Mouse (Mus musculus): ENCODE measurements around the gene Dock6. TPM values are rescaled to one million over a fixed set of nuclear protein-coding genes. Genes with fewer than 3 reads are reported as not detected.

The Dock6 gene
- polyA plus RNA-seq, 1 experiment, result 12.1 TPM

- no peaks in the 10 kb centered on the region for H3K27me3 ChIP-seq (ENCODE audit: control insufficient read depth, insufficient read depth, insufficient read length)
- TF ChIP-seq FOSL1 (IDR thresholded peaks at IDR 0.05; ENCODE audit: insufficient read depth, low read length, poor library complexity, severe bottlenecking) (peak; percentile 92), CEBPB (IDR thresholded peaks at IDR 0.05; ENCODE audit: low read depth) (no peak), MYOG (IDR thresholded peaks at IDR 0.05; ENCODE audit: control insufficient read depth, extremely low read depth, insufficient read length) (no peak), MAX (IDR thresholded peaks at IDR 0.05) (peak; percentile 73), MYOD1 (IDR thresholded peaks at IDR 0.05; ENCODE audit: control insufficient read depth, insufficient read length, low read depth) (peak; percentile 9), USF1 (IDR thresholded peaks at IDR 0.05; ENCODE audit: low read depth) (no peak), CTCF (IDR thresholded peaks at IDR 0.05; ENCODE audit: control insufficient read depth, insufficient read depth, insufficient read length) (peak; percentile 88)
- H3K79me3 ChIP-seq (ENCODE audit: low read depth), result peaks cover 1% of the 10 kb centered on the region
- peak overlapping the region; percentile 44 for H3ac ChIP-seq (ENCODE audit: control insufficient read depth, insufficient read length, low read depth)
- peaks cover 4% of the 10 kb centered on the region for H3K36me3 ChIP-seq (ENCODE audit: control insufficient read depth, insufficient read depth)
- peak overlapping the region; percentile 7 for H3K4me3 ChIP-seq (ENCODE audit: insufficient read depth, poor library complexity, severe bottlenecking)
- H3K79me2 ChIP-seq (ENCODE audit: control insufficient read depth, insufficient read depth), result peaks cover 8% of the 10 kb centered on the region
These were observed 48.3 kb downstream of the Dock6 start for GRCm38 (mm10) chr9:21803986-21804644.

GRCm38 (mm10) chr9:21801591-21801990 is 50.8 kb downstream of the Dock6 start:
- TF ChIP-seq CTCF (IDR thresholded peaks at IDR 0.05; ENCODE audit: control insufficient read depth, insufficient read depth, insufficient read length) (no peak), MAX (IDR thresholded peaks at IDR 0.05) (no peak), CEBPB (IDR thresholded peaks at IDR 0.05; ENCODE audit: low read depth) (no peak), MYOG (IDR thresholded peaks at IDR 0.05; ENCODE audit: control insufficient read depth, extremely low read depth, insufficient read length) (no peak), MYOD1 (IDR thresholded peaks at IDR 0.05; ENCODE audit: control insufficient read depth, insufficient read length, low read depth) (no peak), USF1 (IDR thresholded peaks at IDR 0.05; ENCODE audit: low read depth) (no peak), FOSL1 (IDR thresholded peaks at IDR 0.05; ENCODE audit: insufficient read depth, low read length, poor library complexity, severe bottlenecking) (no peak)
- peaks cover 4% of the 10 kb centered on the region for H3K36me3 ChIP-seq (ENCODE audit: control insufficient read depth, insufficient read depth)
- H3K79me2 ChIP-seq (ENCODE audit: control insufficient read depth, insufficient read depth), result peaks cover 24% of the 10 kb centered on the region
- H3K27me3 ChIP-seq (ENCODE audit: control insufficient read depth, insufficient read depth, insufficient read length), result no peaks in the 10 kb centered on the region
- H3ac ChIP-seq (ENCODE audit: control insufficient read depth, insufficient read length, low read depth), result no peak overlapping the region
- H3K79me3 ChIP-seq (ENCODE audit: low read depth), result peaks cover 10% of the 10 kb centered on the region
- no peak overlapping the region for H3K4me3 ChIP-seq (ENCODE audit: insufficient read depth, poor library complexity, severe bottlenecking)

GRCm38 (mm10) chr9:21801121-21801520 is 51.3 kb downstream of the Dock6 start:
- Histone ChIP-seq H3ac (ENCODE audit: control insufficient read depth, insufficient read length, low read depth) (no peak overlapping the region), H3K79me3 (ENCODE audit: low read depth) (peaks cover 14% of the 10 kb centered on the region)
- TF ChIP-seq USF1 (IDR thresholded peaks at IDR 0.05; ENCODE audit: low read depth) (no peak), FOSL1 (IDR thresholded peaks at IDR 0.05; ENCODE audit: insufficient read depth, low read length, poor library complexity, severe bottlenecking) (no peak), CEBPB (IDR thresholded peaks at IDR 0.05; ENCODE audit: low read depth) (no peak), CTCF (IDR thresholded peaks at IDR 0.05; ENCODE audit: control insufficient read depth, insufficient read depth, insufficient read length) (no peak), MYOD1 (IDR thresholded peaks at IDR 0.05; ENCODE audit: control insufficient read depth, insufficient read length, low read depth) (no peak), MAX (IDR thresholded peaks at IDR 0.05) (no peak)

GRCm38 (mm10) chr9:21799010-21799350 is 53.5 kb downstream of the Dock6 start:
- no peak overlapping the region for H3K4me3 ChIP-seq (ENCODE audit: insufficient read depth, poor library complexity, severe bottlenecking)
- peaks cover 13% of the 10 kb centered on the region for H3K36me3 ChIP-seq (ENCODE audit: control insufficient read depth, insufficient read depth)
- no peak overlapping the region for H3ac ChIP-seq (ENCODE audit: control insufficient read depth, insufficient read length, low read depth)
- no peak for TF ChIP-seq MYOD1 (IDR thresholded peaks at IDR 0.05; ENCODE audit: control insufficient read depth, insufficient read length, low read depth)
- TF ChIP-seq USF1 (IDR thresholded peaks at IDR 0.05; ENCODE audit: low read depth), result no peak
- TF ChIP-seq FOSL1 (IDR thresholded peaks at IDR 0.05; ENCODE audit: insufficient read depth, low read length, poor library complexity, severe bottlenecking), result no peak
- no peak for TF ChIP-seq MYOG (IDR thresholded peaks at IDR 0.05; ENCODE audit: control insufficient read depth, extremely low read depth, insufficient read length)
- no peak for TF ChIP-seq CTCF (IDR thresholded peaks at IDR 0.05; ENCODE audit: control insufficient read depth, insufficient read depth, insufficient read length)
- no peak for TF ChIP-seq CEBPB (IDR thresholded peaks at IDR 0.05; ENCODE audit: low read depth)
- no peak for TF ChIP-seq MAX (IDR thresholded peaks at IDR 0.05)
- H3K79me2 ChIP-seq (ENCODE audit: control insufficient read depth, insufficient read depth), result peaks cover 51% of the 10 kb centered on the region
- H3K27me3 ChIP-seq (ENCODE audit: control insufficient read depth, insufficient read depth, insufficient read length), result no peaks in the 10 kb centered on the region
- peaks cover 23% of the 10 kb centered on the region for H3K79me3 ChIP-seq (ENCODE audit: low read depth)

More at GRCm38 (mm10) chr9:21801121-21801520, 51.3 kb downstream of the Dock6 start:
- no peaks in the 10 kb centered on the region for H3K27me3 ChIP-seq (ENCODE audit: control insufficient read depth, insufficient read depth, insufficient read length)
- H3K36me3 ChIP-seq (ENCODE audit: control insufficient read depth, insufficient read depth), result peaks cover 4% of the 10 kb centered on the region
- no peak overlapping the region for H3K4me3 ChIP-seq (ENCODE audit: insufficient read depth, poor library complexity, severe bottlenecking)
- peaks cover 29% of the 10 kb centered on the region for H3K79me2 ChIP-seq (ENCODE audit: control insufficient read depth, insufficient read depth)

- H3K4me3 ChIP-seq (ENCODE audit: insufficient read depth, poor library complexity, severe bottlenecking), result peak within 1 kb of the TSS; percentile 66
- H3K27me3 ChIP-seq (ENCODE audit: control insufficient read depth, insufficient read depth, insufficient read length), result no peaks in the 10 kb centered on the region
- H3K36me3 ChIP-seq (ENCODE audit: control insufficient read depth, insufficient read depth), result peaks cover 18% of the 10 kb centered on the region
- peak within 1 kb of the TSS; percentile 72 for H3ac ChIP-seq (ENCODE audit: control insufficient read depth, insufficient read length, low read depth)
- H3K79me2 ChIP-seq (ENCODE audit: control insufficient read depth, insufficient read depth), result peaks cover 56% of the 10 kb centered on the region
- H3K79me3 ChIP-seq (ENCODE audit: low read depth), result peaks cover 23% of the 10 kb centered on the region
- TF ChIP-seq CEBPB (IDR thresholded peaks at IDR 0.05; ENCODE audit: low read depth), result no peak
- TF ChIP-seq MYOG (IDR thresholded peaks at IDR 0.05; ENCODE audit: control insufficient read depth, extremely low read depth, insufficient read length), result no peak
- TF ChIP-seq FOSL1 (IDR thresholded peaks at IDR 0.05; ENCODE audit: insufficient read depth, low read length, poor library complexity, severe bottlenecking), result no peak
- no peak for TF ChIP-seq CTCF (IDR thresholded peaks at IDR 0.05; ENCODE audit: control insufficient read depth, insufficient read depth, insufficient read length)
- peak; percentile 53 for TF ChIP-seq USF1 (IDR thresholded peaks at IDR 0.05; ENCODE audit: low read depth)
- TF ChIP-seq MAX (IDR thresholded peaks at IDR 0.05), result no peak
These were observed 54.0 kb downstream of the Dock6 start, which contains the start of gene Kank2 for GRCm38 (mm10) chr9:21798345-21799009. Gene Kank2 (minus strand): TSS chr9:21798744.
